Mouse (Mus musculus) activated CD4-positive, CD25-positive, alpha-beta regulatory T cell, adult 4 months (primary cell): ENCODE measurements around the gene Olfr1393. TPM values are rescaled to one million over a fixed set of nuclear protein-coding genes. Genes with fewer than 3 reads are reported as not detected.

Experiments used
- ATAC-seq: one replicate; pipeline ENCODE4 v1.8.0; 2017
- polyA plus RNA-seq, 2 experiments: library from polyadenylated mRNA; unstranded; fragments of 100-300 nt; shearing (Covaris generic); gene quantifications; one replicate each; pipeline ENCODE4 v1.2.1; 2017

The Olfr1393 gene
- polyA plus RNA-seq, 2 experiments from 2014 or later = not detected

DNA sequence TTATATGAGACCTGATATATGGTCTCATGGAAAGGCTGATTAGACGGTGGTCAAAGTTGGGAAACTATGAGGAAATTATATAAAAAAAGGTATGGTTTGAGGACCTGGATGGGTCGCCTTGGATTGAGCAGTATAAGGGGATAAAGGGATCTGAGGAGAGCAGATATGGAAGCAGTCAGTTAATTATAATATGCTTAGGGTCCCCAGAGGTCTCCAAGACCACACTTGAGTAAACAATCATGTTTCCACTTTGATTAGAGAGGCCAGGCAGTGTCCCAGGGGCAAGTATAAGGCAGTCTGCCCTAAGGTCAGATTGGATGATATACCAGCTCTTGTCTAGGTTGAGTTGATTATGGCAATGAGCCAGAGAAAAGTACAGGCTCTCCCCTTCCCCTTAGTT is 44.3 kb downstream of the Olfr1393 start, which contains the start of gene Olfr1391:
Gene Olfr1391 (plus strand): TSS at position 301 of the 400 bp plus-strand sequence.
- no peak for ATAC-seq

GRCm38 (mm10) chr11:49326726-49327125 is 48.6 kb downstream of the Olfr1393 start:
- no peak for ATAC-seq

GRCm38 (mm10) chr11:49329686-49330085 is 51.6 kb downstream of the Olfr1393 start:
- ATAC-seq = no peak

Other genes with a start within 250 kb of the Olfr1393 start
- 100 to 1,000 TPM; 114 to 149 TPM for gene 9930111J21Rik2, start 227.1 kb upstream of the Olfr1393 start, polyA plus RNA-seq
- 100 to 1,000 TPM; 351 to 409 TPM for gene Tgtp2, start 214.1 kb upstream of the Olfr1393 start, polyA plus RNA-seq
- 100 to 1,000 TPM; 399 to 513 TPM for gene Ifi47, start 201.7 kb upstream of the Olfr1393 start, polyA plus RNA-seq
- under 1 TPM; 0.15 to 0.37 TPM for gene Olfr1396, start 163.4 kb upstream of the Olfr1393 start, polyA plus RNA-seq
- gene Olfr1395, start 136.0 kb upstream of the Olfr1393 start, polyA plus RNA-seq = under 1 TPM in 1 of 2 experiments, not detected in 1; 0.12 TPM
- not detected for gene Olfr1394, start 123.9 kb upstream of the Olfr1393 start, polyA plus RNA-seq
- not detected for gene Btnl9, start 91.1 kb upstream of the Olfr1393 start, polyA plus RNA-seq
- gene Zfp62, start 75.0 kb upstream of the Olfr1393 start, polyA plus RNA-seq = 10 to 100 TPM; 47.9 to 54.3 TPM
- 10 to 100 TPM; 55.3 to 85.9 TPM for gene Mgat1, start 34.1 kb upstream of the Olfr1393 start, polyA plus RNA-seq
- not detected for gene Olfr1392, start 7.0 kb downstream of the Olfr1393 start, polyA plus RNA-seq
- not detected for gene Olfr10, start 26.4 kb downstream of the Olfr1393 start, polyA plus RNA-seq
- not detected for gene Olfr1391, start 44.4 kb downstream of the Olfr1393 start, polyA plus RNA-seq
- not detected for gene Olfr1390, start 56.9 kb downstream of the Olfr1393 start, polyA plus RNA-seq
- not detected for gene Olfr1389, start 144.8 kb downstream of the Olfr1393 start, polyA plus RNA-seq
- gene Olfr1388, start 158.3 kb downstream of the Olfr1393 start, polyA plus RNA-seq = not detected
- under 1 TPM in 1 of 2 experiments, not detected in 1; 0.16 TPM for gene Olfr1387, start 177.0 kb downstream of the Olfr1393 start, polyA plus RNA-seq
- gene Olfr1386, start 186.7 kb downstream of the Olfr1393 start, polyA plus RNA-seq = not detected
- under 1 TPM in 1 of 2 experiments, not detected in 1; 0.17 TPM for gene Olfr1385, start 210.8 kb downstream of the Olfr1393 start, polyA plus RNA-seq
- not detected for gene Olfr1384, start 228.4 kb downstream of the Olfr1393 start, polyA plus RNA-seq
- not detected for gene Olfr1383, start 241.3 kb downstream of the Olfr1393 start, polyA plus RNA-seq
- gene Olfr1382, start 249.9 kb downstream of the Olfr1393 start, polyA plus RNA-seq = not detected